Mouse (Mus musculus) inflammation-experienced regulatory T-cells, adult 6 months (primary cell): ENCODE data around the gene Slc34a3. TPM values are rescaled to one million over a fixed set of nuclear protein-coding genes. Genes with fewer than 3 reads are reported as not detected.

Source experiments
- ATAC-seq: one replicate; pipeline ENCODE4 v1.8.0; 2017
- polyA plus RNA-seq, 3 experiments: library from polyadenylated mRNA; unstranded; fragments of 100-300 nt; shearing (Covaris generic); gene quantifications; one replicate each; pipeline ENCODE4 v1.2.1; 2017

The Slc34a3 gene
- polyA plus RNA-seq, 3 experiments from 2014 or later: not detected

GRCm38 (mm10) chr2:25246183-25247072, 12.3 kb upstream of the Slc34a3 start, which contains the start of gene AL732309.1:
TSS of gene AL732309.1 (minus strand) at chr2:25246863.
- ATAC-seq: no peak

DNA sequence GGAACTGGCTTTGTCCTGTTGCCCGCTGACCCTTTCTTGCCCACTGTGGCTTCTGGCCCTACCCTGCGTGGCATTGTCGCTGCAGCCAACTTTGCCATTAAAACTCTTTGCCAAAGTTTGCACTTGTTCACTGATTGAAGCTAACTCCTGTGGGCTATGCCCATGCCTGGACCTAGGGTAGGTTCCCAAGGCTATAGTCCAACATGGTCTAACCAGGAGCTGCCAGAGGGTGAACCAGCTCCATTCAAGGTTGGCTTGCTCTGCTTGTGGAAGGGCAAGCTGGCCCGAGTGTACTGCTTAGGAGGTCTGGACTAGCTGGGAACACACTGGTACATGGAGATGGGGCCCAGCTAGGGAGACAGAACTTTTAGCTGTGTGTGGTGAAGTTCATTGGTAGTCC, 10.0 kb upstream of the Slc34a3 start:
- ATAC-seq: no peak

- ATAC-seq: no peak
Observed at GRCm38 (mm10) chr2:25243342-25243741, 9.2 kb upstream of the Slc34a3 start.

- peak; percentile 60 for ATAC-seq
Observed at GRCm38 (mm10) chr2:25242101-25242506, 7.9 kb upstream of the Slc34a3 start, which contains the start of the genes Rnf208 and Cysrt1. TSS of gene Rnf208 (plus strand) at chr2:25242255. TSS of gene Cysrt1 (minus strand) at chr2:25242452.

GRCm38 (mm10) chr2:25241438-25241775, 7.2 kb upstream of the Slc34a3 start:
- peak; percentile 22 for ATAC-seq

DNA sequence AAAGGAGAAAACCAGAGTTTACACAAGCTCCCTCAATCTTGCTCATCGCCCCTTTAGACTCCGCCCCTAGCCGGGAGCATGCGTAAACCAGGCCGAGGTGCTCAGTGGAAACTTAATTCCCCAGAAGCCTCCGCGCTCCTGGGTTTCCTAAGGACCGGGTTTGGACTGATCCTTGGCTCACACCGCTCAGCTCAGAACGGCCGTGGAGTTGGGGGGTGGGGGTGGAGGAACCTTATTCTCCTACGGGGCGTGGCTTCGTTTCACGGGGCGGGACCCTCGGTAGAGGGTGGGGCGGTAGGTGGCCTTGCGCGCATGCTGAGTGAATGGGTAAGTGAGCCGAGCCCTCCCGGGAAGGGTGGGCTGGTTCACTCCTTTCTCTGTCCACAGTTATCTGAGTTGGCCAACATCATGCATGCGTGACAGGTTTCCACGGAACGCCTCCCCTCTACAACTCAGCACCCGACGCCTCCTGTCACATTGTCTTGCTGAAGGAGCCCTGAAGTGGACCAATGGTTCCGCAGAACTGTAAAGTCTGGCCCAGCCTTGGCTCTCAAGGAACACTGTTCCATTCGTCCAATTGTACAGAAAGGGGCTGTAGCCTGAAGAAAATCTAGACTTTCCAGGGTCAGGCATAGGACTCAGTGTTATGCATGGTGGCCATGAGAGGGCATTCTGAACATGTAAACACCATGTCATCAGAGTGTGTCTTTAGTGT, 6.7 kb upstream of the Slc34a3 start:
- ATAC-seq: peak; percentile 61

- ATAC-seq: no peak
Observed at GRCm38 (mm10) chr2:25240310-25240709, 6.1 kb upstream of the Slc34a3 start.

DNA sequence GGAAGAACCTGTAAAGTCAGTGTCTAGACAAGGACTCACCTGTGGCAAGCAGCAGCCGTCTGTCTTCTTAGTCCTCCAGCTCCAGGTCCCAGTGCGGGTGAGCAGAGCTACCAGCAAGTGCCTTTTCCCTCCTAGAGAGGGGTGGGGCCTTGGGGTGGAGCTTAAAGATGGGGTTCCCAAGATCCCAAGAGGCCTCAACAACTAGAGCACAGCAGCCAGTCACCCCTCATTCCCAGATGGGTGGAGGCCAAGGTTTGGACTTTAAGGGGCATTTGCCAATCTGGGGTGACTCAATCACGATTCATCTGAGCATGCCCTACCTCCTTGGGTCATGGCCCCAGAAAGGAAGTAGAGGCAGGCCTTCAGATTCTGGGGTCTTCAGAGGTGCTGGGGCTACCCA, 5.6 kb upstream of the Slc34a3 start:
- ATAC-seq: no peak

GRCm38 (mm10) chr2:25238106-25238505, 3.9 kb upstream of the Slc34a3 start:
- ATAC-seq: no peak

DNA sequence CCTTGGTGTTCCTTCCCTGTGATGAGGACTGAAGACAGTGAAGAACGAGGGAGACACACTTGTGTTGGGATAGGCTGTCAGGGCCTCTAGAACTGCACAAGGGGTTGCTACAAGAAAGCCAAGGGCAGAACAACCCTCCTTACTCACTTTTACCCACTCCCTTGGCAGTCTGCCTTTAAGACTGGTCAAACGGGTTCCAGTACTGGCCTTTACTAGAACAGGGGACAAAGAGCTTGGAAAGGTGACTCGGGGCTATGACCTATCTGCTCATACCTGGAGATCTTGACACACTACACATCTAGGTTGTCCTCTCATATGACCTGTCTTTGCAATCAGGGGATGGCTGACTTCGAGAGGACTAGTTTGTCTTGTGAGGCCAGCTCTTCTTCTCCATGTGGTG, 3.4 kb upstream of the Slc34a3 start:
- ATAC-seq: no peak

DNA sequence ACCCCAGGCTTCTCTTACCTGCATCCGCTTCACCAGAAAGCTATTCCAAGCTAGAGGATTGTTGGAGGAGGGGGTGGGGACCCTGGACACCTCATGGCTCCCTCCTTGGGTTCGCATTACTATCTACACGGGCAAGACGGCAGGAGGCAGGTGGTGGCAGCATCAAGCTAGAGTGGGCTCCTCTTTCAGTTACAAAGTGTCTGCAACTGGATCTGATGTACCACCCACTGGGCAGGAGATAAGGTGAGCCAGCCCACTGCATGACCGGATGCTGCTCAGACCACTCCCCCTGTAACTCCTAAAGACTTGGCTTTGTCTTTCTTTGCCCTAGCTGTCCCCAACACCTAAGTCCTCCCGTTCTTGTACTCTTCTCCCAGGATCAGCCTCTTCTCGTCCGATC, 2.5 kb upstream of the Slc34a3 start, which contains the start of gene Rnf224:
Gene Rnf224, minus strand, starts transcription at position 174 of the 400 bp plus-strand sequence.
- ATAC-seq: no peak

DNA sequence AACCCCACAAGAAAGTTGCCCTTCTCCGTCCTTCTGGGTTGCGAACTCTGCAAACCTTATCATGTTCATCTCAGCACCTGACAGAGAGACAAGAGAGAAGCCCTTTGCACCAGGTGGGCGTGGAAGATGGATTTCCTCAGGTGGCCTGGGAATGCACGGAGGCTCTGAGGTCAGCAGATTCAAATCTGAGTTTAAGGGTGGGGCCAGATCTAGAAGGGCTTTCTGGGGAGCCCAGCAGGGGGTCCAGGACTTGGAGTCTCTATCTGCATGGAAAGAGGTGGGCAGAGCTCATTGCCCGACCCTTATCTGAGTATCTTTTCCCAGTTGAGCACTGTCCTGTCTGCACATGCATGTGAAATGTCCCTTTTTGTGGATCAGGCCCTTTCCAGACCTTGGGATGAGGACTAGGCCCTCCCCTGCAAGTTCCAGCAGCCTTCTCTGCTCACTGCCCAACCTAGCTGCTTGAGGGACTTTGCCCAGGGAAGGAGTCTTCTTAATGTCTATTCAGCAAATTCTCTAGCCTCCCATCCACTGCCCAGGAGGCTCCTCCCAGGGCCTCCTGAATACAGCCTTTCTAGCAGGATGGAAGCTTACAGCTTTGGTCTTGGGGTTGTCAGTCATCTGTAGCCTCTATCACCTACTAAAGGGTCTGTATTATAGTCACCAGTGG, 522 bp upstream of the Slc34a3 start:
- ATAC-seq: no peak

- no peak for ATAC-seq
Observed at GRCm38 (mm10) chr2:25233421-25233820, 743 bp downstream of the Slc34a3 start.

DNA sequence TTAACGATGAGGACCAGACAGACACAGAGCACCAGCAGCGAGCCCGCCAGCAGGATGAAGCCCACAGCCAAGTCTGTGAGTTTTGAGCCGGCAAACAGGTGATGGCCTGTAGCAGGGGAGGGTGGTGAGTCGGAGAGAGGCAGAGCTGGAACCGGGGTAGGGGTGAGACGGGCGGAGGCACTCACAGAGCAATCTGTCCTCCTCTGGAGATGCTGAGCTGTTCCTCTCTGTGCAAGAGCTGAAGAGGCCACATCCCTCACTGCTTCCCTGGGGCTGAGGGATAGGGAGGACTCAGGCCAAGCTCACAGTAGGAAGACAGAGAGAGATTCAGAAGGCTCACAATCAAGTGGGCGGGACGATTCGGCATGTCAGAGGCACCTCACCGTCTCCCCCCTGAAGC, 3.1 kb downstream of the Slc34a3 start:
- no peak for ATAC-seq

GRCm38 (mm10) chr2:25230581-25230980, 3.6 kb downstream of the Slc34a3 start:
- ATAC-seq: no peak

DNA sequence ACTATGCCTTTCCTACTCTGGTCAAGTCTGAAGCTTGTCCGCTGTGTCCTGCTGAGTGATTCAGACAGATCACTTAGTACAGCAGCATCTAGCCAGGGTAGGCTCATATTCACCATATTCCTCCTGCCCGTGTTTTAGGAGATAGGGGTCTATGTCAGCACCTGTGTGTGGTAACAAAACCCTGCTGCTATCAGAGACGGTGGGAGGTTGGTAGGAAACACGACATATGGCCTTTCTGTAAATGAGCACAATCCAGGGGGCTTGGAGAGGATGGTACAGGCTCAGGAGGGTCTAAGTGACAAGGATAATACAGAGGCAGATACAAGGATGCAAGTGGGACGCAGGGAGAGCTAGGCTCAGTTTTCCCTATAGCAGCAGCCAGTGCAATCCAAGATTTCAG, 4.6 kb downstream of the Slc34a3 start:
- no peak for ATAC-seq

DNA sequence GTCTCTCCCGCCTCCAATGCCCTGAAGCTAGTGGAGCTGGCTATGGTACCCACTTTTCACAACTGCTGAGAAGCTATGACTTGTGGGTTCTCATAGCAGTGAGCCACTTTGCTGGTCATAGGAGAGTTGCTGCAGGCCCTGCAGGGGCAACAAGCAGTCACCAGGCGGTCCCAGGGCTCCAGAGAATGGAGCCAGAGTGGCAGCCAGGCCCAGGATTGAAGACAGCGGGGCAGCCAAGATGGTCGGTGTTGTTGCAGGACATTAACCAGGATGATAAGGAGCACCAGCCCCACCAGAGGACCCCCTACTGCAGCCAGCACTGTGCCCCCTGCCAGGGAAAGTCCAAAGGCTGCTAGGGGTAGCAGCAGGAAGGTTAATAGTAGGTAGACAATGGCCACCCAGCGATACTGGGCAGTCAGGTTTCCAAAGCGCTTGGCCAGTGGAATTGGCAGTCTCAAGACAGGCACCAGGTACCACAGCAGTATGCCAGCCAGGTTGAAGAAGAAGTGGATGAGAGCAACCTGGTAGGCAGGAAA, 5.1 kb downstream of the Slc34a3 start:
- ATAC-seq: no peak

DNA sequence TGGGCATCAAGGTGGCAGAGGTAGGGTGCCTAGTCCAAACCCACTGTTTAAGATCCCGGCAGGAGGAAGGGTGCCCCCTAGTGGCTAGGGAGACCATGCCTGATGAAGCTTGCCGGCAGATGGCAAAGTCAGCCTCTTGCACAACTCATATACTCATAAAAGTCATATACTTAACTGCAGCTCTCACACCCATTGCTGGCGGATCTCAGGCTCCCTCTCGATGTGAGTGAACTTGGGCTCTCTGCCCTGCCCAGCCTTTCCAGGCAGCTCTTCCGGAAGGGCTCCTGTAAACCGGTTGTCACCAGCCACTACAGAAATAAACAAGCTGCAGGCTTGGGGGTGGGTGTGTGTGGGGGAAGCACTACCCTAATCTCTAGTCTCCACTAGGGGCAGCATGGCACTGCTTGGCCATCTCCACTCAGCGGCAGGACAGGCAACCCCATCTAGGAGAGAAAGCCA, 5.7 kb downstream of the Slc34a3 start:
- ATAC-seq: peak; percentile 48

GRCm38 (mm10) chr2:25227406-25227805, 6.8 kb downstream of the Slc34a3 start:
- ATAC-seq: no peak

DNA sequence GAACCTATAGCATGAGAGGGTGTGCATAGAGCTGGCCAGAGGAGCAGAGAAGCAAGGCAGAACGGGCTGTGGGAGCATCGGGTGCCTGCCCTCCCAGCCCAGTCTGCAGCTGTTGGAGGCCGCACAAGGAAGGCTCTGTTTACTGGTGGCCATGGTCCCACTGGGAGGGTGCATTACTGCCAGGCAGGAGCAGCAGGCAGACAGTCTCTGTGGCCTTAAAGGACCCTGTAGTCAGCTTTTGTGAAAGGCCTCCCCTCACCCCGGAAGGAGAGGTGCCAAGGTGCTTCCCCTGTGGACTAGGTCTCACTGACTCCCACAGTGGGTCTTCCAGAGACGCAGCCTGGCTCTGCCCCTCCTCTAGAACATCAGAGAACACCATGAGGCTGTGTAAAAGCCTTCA, 7.3 kb downstream of the Slc34a3 start:
- no peak for ATAC-seq

- ATAC-seq: no peak
Observed at GRCm38 (mm10) chr2:25225811-25226379, 8.3 kb downstream of the Slc34a3 start.
